Comparison of ENCODE assay signal across 8 mouse cellular contexts in genomic region chr1:74236590-74237317, GRCm38 (mm10). TPM values are rescaled to one million over a fixed set of nuclear protein-coding genes. Genes with fewer than 3 reads are reported as not detected.
DNase-seq lines count a peak whose midpoint lies in the region; ATAC-seq and TF ChIP-seq lines count a peak whose summit lies in the region.

No protein-coding gene starts in this region.

- no peaks in the 10 kb centered on the region for H3K9me3 ChIP-seq in E14TG2a.4 (ENCODE audit: low read length)
- H3K9me3 ChIP-seq in embryonic facial prominence, embryonic 13.5 days = no peaks in the 10 kb centered on the region
- H3K9me3 ChIP-seq in heart, embryonic 14.5 days (ENCODE audit: control insufficient read depth, low read length) = no peaks in the 10 kb centered on the region
- no peaks in the 10 kb centered on the region for H3K9me3 ChIP-seq in kidney, postnatal 0 days (replicated peaks; ENCODE audit: low read length)

- H3K27ac ChIP-seq in embryonic facial prominence, embryonic 13.5 days = peak overlapping the region; percentile 88
- H3K27ac ChIP-seq in heart, embryonic 14.5 days (replicated peaks in 1 of 2; ENCODE audit: control insufficient read depth in 1 of 2, insufficient read depth in 1 of 2, low read depth in 2 of 2, low read length in 2 of 2) = peak overlapping the region; percentile 91 to 96
- peak overlapping the region; percentile 94 for H3K27ac ChIP-seq in kidney, postnatal 0 days

- peak overlapping the region; percentile 99 for H3K4me3 ChIP-seq in E14TG2a.4 (replicated peaks; ENCODE audit: low read length)
- peak overlapping the region; percentile 98 for H3K4me3 ChIP-seq in embryonic facial prominence, embryonic 13.5 days
- peak overlapping the region; percentile 70 to 99 for H3K4me3 ChIP-seq in heart, embryonic 14.5 days (ENCODE audit: control insufficient read depth in 1 of 2, insufficient read depth in 1 of 2, low read depth in 1 of 2, low read length in 2 of 2)
- peak overlapping the region; percentile 96 for H3K4me3 ChIP-seq in kidney, postnatal 0 days (replicated peaks; ENCODE audit: low read depth, low read length)

- H3K4me2 ChIP-seq in embryonic facial prominence, embryonic 13.5 days = peak overlapping the region; percentile 86
- peak overlapping the region; percentile 79 for H3K4me2 ChIP-seq in heart, embryonic 14.5 days (ENCODE audit: low read length)
- H3K4me2 ChIP-seq in kidney, postnatal 0 days (ENCODE audit: low read length) = peak overlapping the region; percentile 60

- ATAC-seq in embryonic facial prominence, embryonic 13.5 days (ENCODE audit: insufficient number of reproducible peaks, insufficient read depth, low FRiP score, low TSS enrichment, low read depth) = peak; percentile 69; the same call in 1 of the 2 replicates
- peak; percentile 62 for ATAC-seq in heart, embryonic 14.5 days (ENCODE audit: insufficient number of reproducible peaks, insufficient read depth, low FRiP score, low read depth)
- peak; percentile 45 for ATAC-seq in kidney, postnatal 0 days (replicated peaks; ENCODE audit: low FRiP score, low read depth)

- H3K9ac ChIP-seq in embryonic facial prominence, embryonic 13.5 days = peak overlapping the region; percentile 96
- peak overlapping the region; percentile 99 for H3K9ac ChIP-seq in heart, embryonic 14.5 days (ENCODE audit: low read length)
- H3K9ac ChIP-seq in kidney, postnatal 0 days (ENCODE audit: low read depth, low read length) = peak overlapping the region; percentile 96

- under 1% methylated on average over 48 of the region's 57 CpGs for WGBS in embryonic facial prominence, embryonic 13.5 days
- under 1% methylated on average over 47 of the region's 57 CpGs for WGBS in heart, embryonic 14.5 days
- under 1% methylated on average over 46 of the region's 57 CpGs for WGBS in kidney, postnatal 0 days

- H3K4me1 ChIP-seq in E14TG2a.4 (replicated peaks; ENCODE audit: low read depth, low read length) = peaks cover 53% of the 10 kb centered on the region
- peaks cover 35% of the 10 kb centered on the region for H3K4me1 ChIP-seq in embryonic facial prominence, embryonic 13.5 days
- peaks cover 15 to 37% of the 10 kb centered on the region in 2 experiments for H3K4me1 ChIP-seq in heart, embryonic 14.5 days (ENCODE audit: control insufficient read depth in 2 of 2, insufficient read depth in 2 of 2, low read length in 2 of 2)
- peaks cover 37% of the 10 kb centered on the region for H3K4me1 ChIP-seq in kidney, postnatal 0 days (replicated peaks; ENCODE audit: insufficient read depth, low read length)

- TF ChIP-seq CTCF in E14TG2a.4 (conservative IDR thresholded peaks at IDR 0.05; ENCODE audit: low read length) = no peak
- TF ChIP-seq CTCF in kidney, postnatal 0 days (IDR thresholded peaks at IDR 0.05; ENCODE audit: low read depth) = no peak

- no peaks in the 10 kb centered on the region for H3K27me3 ChIP-seq in E14TG2a.4 (ENCODE audit: insufficient read depth, low read length)
- H3K27me3 ChIP-seq in embryonic facial prominence, embryonic 13.5 days = no peaks in the 10 kb centered on the region
- no peaks in the 10 kb centered on the region for H3K27me3 ChIP-seq in heart, embryonic 14.5 days (ENCODE audit: control insufficient read depth, insufficient read depth, low read length)
- no peaks in the 10 kb centered on the region for H3K27me3 ChIP-seq in kidney, postnatal 0 days (ENCODE audit: insufficient read depth, low read length)

- H3K36me3 ChIP-seq in E14TG2a.4 (ENCODE audit: insufficient read depth, low read length) = peaks cover 27% of the 10 kb centered on the region
- H3K36me3 ChIP-seq in embryonic facial prominence, embryonic 13.5 days = no peaks in the 10 kb centered on the region
- no peaks in the 10 kb centered on the region for H3K36me3 ChIP-seq in heart, embryonic 14.5 days (ENCODE audit: control insufficient read depth, insufficient read depth, low read length)
- H3K36me3 ChIP-seq in kidney, postnatal 0 days (ENCODE audit: insufficient read depth, low read length) = no peaks in the 10 kb centered on the region

- peak; percentile 63 for DNase-seq in 416B (ENCODE audit: low read depth)
- DNase-seq in kidney, postnatal 0 days (ENCODE audit: low spot score) = peak; percentile 59
- DNase-seq in lung, postnatal 36 days = peak; percentile 72
- peak; percentile 37 for DNase-seq in right cerebral cortex, postnatal 25 days
- no peak for DNase-seq in ovary, postnatal 14 days (ENCODE audit: low spot score)

RNA-seq across cellular contexts. Expression of gene Arpc2, which starts 0.9 kb away (rescaled TPM):
- 400 and 419 TPM in 2 replicates for polyA plus RNA-seq in embryonic facial prominence, embryonic 13.5 days (2015; fragmentation: Nextera tagmentation; extraction: Ambion mirVana)
- polyA plus RNA-seq in heart, embryonic 14.5 days (2014; fragmentation: Nextera tagmentation; extraction: Ambion mirVana) = 351 and 359 TPM in 2 replicates
- polyA plus RNA-seq in kidney, postnatal 0 days (2015; fragmentation: Nextera tagmentation; extraction: Ambion mirVana) = 487 TPM in 2 replicates

RNA-seq across cellular contexts. Expression of gene Gpbar1, which starts 41.6 kb away (rescaled TPM):
- polyA plus RNA-seq in embryonic facial prominence, embryonic 13.5 days (2015; fragmentation: Nextera tagmentation; extraction: Ambion mirVana) = 0.20 and 0.33 TPM in 2 replicates
- polyA plus RNA-seq in heart, embryonic 14.5 days (2014; fragmentation: Nextera tagmentation; extraction: Ambion mirVana) = 0.57 and 0.69 TPM in 2 replicates
- 1.0 and 1.7 TPM in 2 replicates for polyA plus RNA-seq in kidney, postnatal 0 days (2015; fragmentation: Nextera tagmentation; extraction: Ambion mirVana)

RNA-seq across cellular contexts. Expression of gene Cxcr1, which starts 42.3 kb away (rescaled TPM):
- polyA plus RNA-seq in embryonic facial prominence, embryonic 13.5 days (2015; fragmentation: Nextera tagmentation; extraction: Ambion mirVana) = not detected in 2 replicates
- polyA plus RNA-seq in heart, embryonic 14.5 days (2014; fragmentation: Nextera tagmentation; extraction: Ambion mirVana) = not detected in 2 replicates
- polyA plus RNA-seq in kidney, postnatal 0 days (2015; fragmentation: Nextera tagmentation; extraction: Ambion mirVana) = not detected in 2 replicates

RNA-seq across cellular contexts. Expression of gene Aamp, which starts 47.8 kb away (rescaled TPM):
- polyA plus RNA-seq in embryonic facial prominence, embryonic 13.5 days (2015; fragmentation: Nextera tagmentation; extraction: Ambion mirVana) = 224 and 225 TPM in 2 replicates
- 180 and 187 TPM in 2 replicates for polyA plus RNA-seq in heart, embryonic 14.5 days (2014; fragmentation: Nextera tagmentation; extraction: Ambion mirVana)
- 248 and 264 TPM in 2 replicates for polyA plus RNA-seq in kidney, postnatal 0 days (2015; fragmentation: Nextera tagmentation; extraction: Ambion mirVana)

RNA-seq across cellular contexts. Expression of gene Pnkd, which starts 48.0 kb away (rescaled TPM):
- polyA plus RNA-seq in embryonic facial prominence, embryonic 13.5 days (2015; fragmentation: Nextera tagmentation; extraction: Ambion mirVana) = 95.1 and 112 TPM in 2 replicates
- 320 and 338 TPM in 2 replicates for polyA plus RNA-seq in heart, embryonic 14.5 days (2014; fragmentation: Nextera tagmentation; extraction: Ambion mirVana)
- 162 and 169 TPM in 2 replicates for polyA plus RNA-seq in kidney, postnatal 0 days (2015; fragmentation: Nextera tagmentation; extraction: Ambion mirVana)
